Mouse (Mus musculus): ENCODE measurements around the gene Tyw5. TPM values are rescaled to one million over a fixed set of nuclear protein-coding genes. Genes with fewer than 3 reads are reported as not detected.

Gene Tyw5
- polyA plus RNA-seq, 1 experiment from 2014 or later = 33.2 TPM

Other genes starting within 250 kb of the Tyw5 start
- 18.6 and 21.8 TPM in 2 replicates for gene 1700066M21Rik, start 29.5 kb downstream of the Tyw5 start, polyA plus RNA-seq (2015; fragmentation: Nextera tagmentation; extraction: Ambion mirVana)
- gene Maip1, start 773 bp downstream of the Tyw5 start, polyA plus RNA-seq (2015; fragmentation: Nextera tagmentation; extraction: Ambion mirVana) = 17.5 and 18.1 TPM in 2 replicates